Mouse (Mus musculus) thymus, adult 2 months (tissue): ENCODE measurements around the gene Fgfr2.
A peak's percentile ranks its signal among the peaks of the same experiment; 100 is the strongest.

Experiments
- CTCF ChIP-seq: fragments of 200-500 bp; IDR thresholded peaks from 2 replicates; pipeline ENCODE4 v1.5.1; 2012; ENCODE audit warnings: mild to moderate bottlenecking, control low read depth, low read length, moderate library complexity, borderline replicate concordance; ENCODE audit not compliant: control insufficient read depth, poor library complexity, insufficient read depth; ENCODE audit errors: extremely low read depth
- POLR2A ChIP-seq: fragments of 200-500 bp; IDR thresholded peaks from 2 replicates; pipeline ENCODE4 v1.6.1; 2012; ENCODE audit warnings: mild to moderate bottlenecking, low read length, control low read depth, moderate library complexity; ENCODE audit not compliant: control insufficient read depth, poor library complexity, insufficient read depth; ENCODE audit errors: extremely low read depth

- TF ChIP-seq CTCF = 0 out of 2 replicates have a peak, but pooled peaks have one; percentile 12
- no peak for TF ChIP-seq POLR2A
These were observed 547.5 kb downstream of the Fgfr2 start for GRCm38 (mm10) chr7:132575623-132576022.
